Mouse (Mus musculus) embryo, embryonic 10 days (tissue): Measurements from ENCODE around the gene Gm11939.
"Not testable (repeated sequence)": the region's sequence is repeated elsewhere in the genome, so short reads cannot be mapped to it uniquely, and the experiment has no call there.

Experiments used
- DNase-seq: peaks from one replicate; pipeline ENCODE4 v3.0.0-alpha.2; 2015; ENCODE audit warnings: low spot score

The Gm11939 gene

GRCm38 (mm10) chr11:99559366-99559765, at the start of gene Gm11939:
TSS of gene Gm11939 (minus strand) at chr11:99559466.
- no peak for DNase-seq

DNA sequence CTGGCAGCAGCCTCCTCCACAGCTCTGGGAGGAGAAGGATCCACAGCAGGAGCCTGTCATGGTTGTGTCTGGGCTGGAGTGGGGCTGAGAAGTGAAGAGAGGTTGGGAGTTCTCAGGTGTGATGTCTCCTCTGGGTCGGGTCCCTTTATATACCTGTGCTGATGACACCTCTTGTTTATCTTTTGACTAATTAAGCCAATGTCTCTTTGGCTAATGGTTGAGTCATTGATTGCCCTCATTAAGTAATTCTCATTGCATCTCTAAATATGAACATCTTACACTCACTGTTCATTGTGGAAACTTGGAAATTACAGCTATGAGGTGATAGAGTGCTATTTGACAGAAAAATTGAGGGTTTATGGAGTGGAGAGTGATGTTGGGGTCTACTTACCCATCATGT, 43.9 kb upstream of the Gm11939 start, which contains the start of gene Gm11938:
Gene Gm11938 (minus strand): TSS at position 101 of the 400 bp plus-strand sequence.
- DNase-seq, result not testable (repeated sequence)

DNA sequence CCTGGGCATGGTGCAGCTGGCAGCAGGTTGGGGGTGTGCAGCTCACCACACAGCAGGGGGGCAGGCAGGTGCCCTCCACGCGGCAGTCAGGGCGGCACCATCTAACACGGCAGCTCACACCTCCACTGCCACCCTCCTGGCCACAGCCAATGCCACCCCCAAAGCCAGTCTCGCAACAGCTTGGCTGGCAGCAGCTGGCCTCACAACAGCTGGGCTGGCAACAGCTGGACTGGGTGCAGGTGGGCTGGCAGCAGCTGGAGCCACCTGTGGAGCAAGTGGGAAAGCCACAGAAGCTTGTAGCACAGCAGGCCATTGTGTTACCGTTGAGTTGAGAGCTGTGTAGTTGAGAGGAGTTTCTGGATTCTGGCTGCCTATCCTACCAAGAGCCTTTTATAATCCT, 38.5 kb upstream of the Gm11939 start, which contains the start of gene Krtap9-3:
Gene Krtap9-3 (minus strand): TSS at position 364 of the 400 bp plus-strand sequence.
- not testable (repeated sequence) for DNase-seq

DNA sequence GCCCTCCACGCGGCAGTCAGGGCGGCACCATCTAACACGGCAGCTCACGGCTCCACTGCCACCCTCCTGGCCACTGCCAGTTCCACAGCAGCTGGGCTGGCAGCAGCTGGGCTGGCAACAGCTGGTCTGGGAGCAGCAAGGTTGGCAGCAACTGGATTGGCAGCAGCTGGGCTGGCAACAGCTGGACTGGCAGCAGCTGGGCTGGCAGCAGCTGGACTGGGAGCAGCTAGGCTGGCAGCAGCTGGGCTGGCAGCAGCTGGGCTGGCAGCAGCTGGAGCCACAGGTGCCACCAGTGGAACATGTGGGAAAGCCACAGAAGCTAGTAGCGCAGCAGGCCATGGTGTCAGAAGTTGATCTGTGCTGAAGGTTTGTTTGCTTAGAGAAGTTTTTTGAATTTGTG, 31.7 kb upstream of the Gm11939 start, which contains the start of gene Krtap1-3:
Gene Krtap1-3 (minus strand): TSS at position 359 of the 400 bp plus-strand sequence.
- DNase-seq, result no peak

DNA sequence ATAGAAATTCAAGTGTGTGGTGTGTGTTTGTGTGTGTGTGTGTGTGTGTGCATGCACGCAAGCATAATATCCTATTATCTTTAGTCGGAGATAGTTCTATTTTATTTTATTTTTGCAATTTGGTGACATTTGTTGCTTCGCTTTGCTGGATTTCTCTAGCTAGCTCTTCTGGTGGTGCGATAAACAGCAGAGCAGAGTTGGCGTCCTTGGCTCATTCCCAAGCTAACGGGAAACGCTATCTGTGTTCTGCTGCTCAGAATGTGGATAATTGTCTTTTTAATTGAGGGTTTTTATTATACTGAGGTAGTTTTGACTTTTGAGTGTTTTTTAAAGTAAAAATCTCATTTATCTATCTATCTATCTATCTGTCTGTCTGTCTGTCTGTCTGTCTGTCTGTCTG, 25.8 kb upstream of the Gm11939 start:
- DNase-seq, result no peak

- no peak for DNase-seq
Measured at GRCm38 (mm10) chr11:99583245-99583704, 24.0 kb upstream of the Gm11939 start, which contains the start of gene Krtap1-4. TSS of gene Krtap1-4 (minus strand) at chr11:99583654.

DNA sequence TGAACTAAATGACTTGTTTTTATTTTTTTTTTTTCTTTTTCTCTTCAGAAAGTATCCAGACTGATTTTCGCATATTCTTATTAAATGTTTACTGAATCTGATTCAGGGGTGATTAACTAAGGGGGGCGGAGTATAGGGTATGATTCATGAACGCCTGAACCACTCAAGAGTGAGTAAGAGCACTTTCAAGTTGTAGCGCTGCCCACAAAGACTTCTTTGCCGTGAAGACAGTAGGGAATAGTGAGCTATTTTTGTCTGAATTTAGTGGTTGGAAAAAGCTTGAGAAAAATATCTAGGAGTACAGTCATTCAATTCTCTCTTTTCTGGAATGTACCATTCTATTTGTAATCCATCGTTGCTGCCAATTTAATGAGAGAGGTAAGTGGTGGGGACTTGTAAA, 22.3 kb upstream of the Gm11939 start:
- DNase-seq, result no peak

DNA sequence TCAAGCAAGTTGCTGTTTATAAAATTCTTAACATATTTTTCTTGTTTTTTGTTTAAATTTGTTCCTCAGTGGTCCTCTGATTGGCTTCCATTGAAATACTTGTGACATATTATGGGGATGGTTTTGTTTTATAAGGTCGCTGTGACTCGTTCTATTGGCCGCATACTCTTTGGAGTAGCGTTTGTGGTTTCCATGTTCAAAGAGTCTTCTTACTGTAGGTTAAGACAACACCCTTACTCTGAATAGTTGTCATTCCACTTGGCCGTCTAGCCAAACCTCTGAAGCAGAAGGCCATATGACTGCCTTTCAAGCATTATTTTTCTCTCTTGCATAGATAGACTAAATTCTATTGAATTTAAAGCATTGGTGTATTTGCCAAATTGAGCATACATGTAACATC, 21.8 kb upstream of the Gm11939 start:
- DNase-seq, result no peak

GRCm38 (mm10) chr11:99580636-99581035, 21.4 kb upstream of the Gm11939 start, which contains the start of gene Krtap1-5:
TSS of gene Krtap1-5 (minus strand) at chr11:99581016.
- DNase-seq, result no peak

DNA sequence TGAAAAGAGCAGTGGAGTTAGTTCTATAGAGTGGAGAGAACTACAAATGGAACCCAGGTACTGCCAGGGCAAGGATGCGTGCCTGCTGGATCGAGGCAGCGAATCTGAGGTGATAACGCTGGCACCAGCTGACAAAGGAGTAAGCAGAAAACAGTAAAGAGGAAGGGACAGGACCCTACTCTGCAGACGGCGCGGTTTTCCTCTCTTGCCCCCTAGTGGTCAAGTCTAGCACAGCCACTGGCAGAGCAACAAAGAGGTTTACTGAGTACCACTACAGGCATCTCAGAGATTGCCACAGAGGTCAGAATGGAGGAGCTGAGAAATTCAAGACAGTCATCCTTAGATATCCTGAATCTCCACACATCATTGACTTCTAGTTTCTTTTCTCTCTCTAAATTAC, 14.8 kb upstream of the Gm11939 start:
- DNase-seq, result peak; percentile 89

- no peak for DNase-seq
Measured at GRCm38 (mm10) chr11:99573164-99573563, 13.9 kb upstream of the Gm11939 start.

DNA sequence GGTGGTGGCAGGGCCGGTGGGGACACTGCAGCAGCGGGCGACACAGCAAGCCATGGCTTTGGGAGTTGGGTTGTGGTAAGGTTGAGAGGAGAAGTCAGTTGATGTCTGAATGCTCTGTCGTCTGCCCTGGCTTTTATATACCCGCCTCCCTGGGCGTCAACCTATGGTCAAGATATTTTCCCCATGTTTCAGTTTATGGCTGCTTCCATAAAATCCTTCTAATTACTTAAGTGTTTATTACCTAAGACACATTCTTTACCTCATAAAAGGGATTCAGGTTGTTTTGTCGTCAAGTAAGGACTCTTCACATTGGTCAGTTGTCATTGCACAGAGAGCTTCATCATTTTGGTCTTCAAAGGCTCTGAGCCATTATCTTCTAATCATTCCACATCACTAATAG, 7.3 kb upstream of the Gm11939 start, which contains the start of gene Krtap3-1:
Gene Krtap3-1 (minus strand): TSS at position 101 of the 400 bp plus-strand sequence.
- no peak for DNase-seq

GRCm38 (mm10) chr11:99562580-99562979, 3.3 kb upstream of the Gm11939 start:
- no peak for DNase-seq

DNA sequence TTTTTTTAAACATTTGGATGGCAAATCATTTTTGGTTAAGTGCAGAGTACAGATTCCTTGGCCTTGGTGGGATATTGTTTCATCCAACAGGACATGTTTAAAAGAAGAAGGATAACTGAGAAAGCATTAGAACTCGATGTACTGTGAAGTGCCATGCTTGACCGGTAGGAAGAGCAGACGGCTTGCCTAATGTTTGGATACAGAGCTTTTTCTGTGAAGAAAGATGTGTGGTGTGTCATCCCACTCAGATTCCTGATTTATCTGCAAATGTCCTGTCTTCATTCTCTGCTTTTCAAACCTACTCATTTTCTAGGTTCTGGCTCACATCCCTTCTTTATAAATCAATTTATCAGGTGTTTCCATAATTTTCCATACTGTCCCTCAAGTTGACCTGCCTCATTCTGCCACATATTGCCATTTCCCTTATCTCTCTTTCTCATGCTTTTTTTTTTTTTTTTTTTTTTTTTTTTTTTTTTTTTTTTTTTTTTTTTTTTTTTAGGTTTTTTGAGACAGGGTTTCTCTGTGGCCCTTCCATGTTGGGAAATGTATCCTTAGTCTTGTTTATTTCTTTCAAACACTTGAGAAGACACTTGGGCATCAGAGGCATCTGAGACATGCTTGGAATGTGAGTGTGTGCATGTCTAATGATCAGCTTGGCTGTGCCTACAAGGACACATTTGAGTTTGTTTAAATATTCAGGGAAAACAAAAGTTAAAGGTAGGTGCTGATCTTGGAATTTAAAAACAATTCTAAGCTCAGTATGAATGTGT, 1.1 kb downstream of the Gm11939 start:
- no peak for DNase-seq

DNA sequence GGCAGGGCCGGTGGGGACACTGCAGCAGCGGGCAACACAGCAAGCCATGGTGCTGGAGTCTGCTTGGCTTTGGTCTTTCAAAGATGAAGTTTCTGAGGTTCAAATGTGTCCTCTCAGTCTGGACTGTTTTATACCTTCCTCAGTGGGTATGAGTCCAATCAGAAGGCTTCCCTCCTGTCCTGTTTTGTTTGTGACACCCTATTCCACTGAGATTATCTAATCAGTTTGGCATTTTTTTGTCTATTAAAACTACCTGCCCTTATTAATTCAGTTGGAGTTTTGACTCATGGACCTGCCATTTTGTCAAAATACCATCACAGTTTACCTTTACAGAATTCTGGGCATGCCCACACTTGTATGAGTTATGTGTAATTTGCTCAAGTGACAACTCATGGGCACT, 2.5 kb downstream of the Gm11939 start, which contains the start of gene Krtap3-2:
Gene Krtap3-2 (minus strand): TSS at position 101 of the 400 bp plus-strand sequence.
- no peak for DNase-seq

GRCm38 (mm10) chr11:99556195-99556594, 3.1 kb downstream of the Gm11939 start:
- DNase-seq, result no peak

GRCm38 (mm10) chr11:99550765-99551164, 8.5 kb downstream of the Gm11939 start, which contains the start of gene Krtap3-3:
TSS of gene Krtap3-3 (minus strand) at chr11:99550865.
- DNase-seq, result no peak

DNA sequence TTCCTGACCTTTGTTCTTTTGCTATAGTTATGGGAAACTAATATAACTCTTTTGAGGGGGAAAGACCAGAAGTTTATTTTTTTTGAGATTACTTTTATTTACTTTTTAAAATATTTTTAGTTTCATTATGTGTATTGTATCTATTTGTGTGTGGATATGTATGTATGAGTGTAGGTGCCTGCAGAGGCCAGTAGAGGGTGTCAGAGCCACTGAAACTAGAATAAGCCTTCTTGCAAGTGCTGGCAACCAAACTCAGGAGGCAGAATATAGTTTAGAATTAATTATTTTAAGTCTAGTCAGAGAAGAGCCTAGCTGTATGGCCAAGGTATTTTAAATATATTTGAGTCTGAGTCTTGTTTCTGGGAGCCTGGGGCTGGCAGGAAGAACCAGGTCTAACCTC, 11.4 kb downstream of the Gm11939 start:
- DNase-seq, result no peak

GRCm38 (mm10) chr11:99539721-99540120, 19.5 kb downstream of the Gm11939 start:
- DNase-seq, result no peak

- no peak for DNase-seq
Measured at GRCm38 (mm10) chr11:99521288-99521860, 37.9 kb downstream of the Gm11939 start, which contains the start of gene Krt39. TSS of gene Krt39 (minus strand) at chr11:99521338.

- DNase-seq, result no peak
Measured at GRCm38 (mm10) chr11:99514098-99514497, 45.2 kb downstream of the Gm11939 start.
